13 mouse cellular contexts compared by ENCODE assay signal in genomic region chr5:64064401-64064800, GRCm38 (mm10).
"Had no signal": no experiment of that assay in that cellular context is flagged by ENCODE, and none has a peak within 500 bp of the region (broad histone marks: within the 10 kb centered on the region; RNA-seq: fewer than 3 reads in every experiment).

No protein-coding gene starts in this region.

- ATAC-seq: midbrain, embryonic 13.5 days; midbrain, embryonic 16.5 days had no signal

- H3K27ac ChIP-seq: midbrain, embryonic 10.5 days; midbrain, embryonic 13.5 days; neural tube, embryonic 13.5 days; neural tube, embryonic 15.5 days; stomach, embryonic 15.5 days had no signal

- H3K4me1 ChIP-seq: midbrain, embryonic 10.5 days; midbrain, embryonic 13.5 days; neural tube, embryonic 13.5 days; neural tube, embryonic 15.5 days; stomach, embryonic 15.5 days had no signal

- H3K4me2 ChIP-seq: lung, embryonic 14.5 days; midbrain, embryonic 13.5 days; neural tube, embryonic 13.5 days; neural tube, embryonic 15.5 days; stomach, embryonic 15.5 days had no signal

- H3K4me3 ChIP-seq: midbrain, embryonic 10.5 days; midbrain, embryonic 13.5 days; myocyte; neural tube, embryonic 13.5 days; neural tube, embryonic 15.5 days; stomach, embryonic 15.5 days had no signal

- H3K36me3 ChIP-seq: midbrain, embryonic 10.5 days; midbrain, embryonic 13.5 days; neural tube, embryonic 13.5 days; neural tube, embryonic 15.5 days; stomach, embryonic 15.5 days had no signal

- H3K9ac ChIP-seq: lung, embryonic 14.5 days; midbrain, embryonic 13.5 days; neural tube, embryonic 13.5 days; neural tube, embryonic 15.5 days; stomach, embryonic 15.5 days had no signal

- DNase-seq: lung, adult 18-20 months; right cerebral cortex, postnatal 14 days; thymus, adult 2 months; thymus, postnatal 25 days; thymus, postnatal 4 days had no signal

- H3K9me3 ChIP-seq: midbrain, embryonic 10.5 days; midbrain, embryonic 13.5 days; neural tube, embryonic 13.5 days; neural tube, embryonic 15.5 days; stomach, embryonic 15.5 days had no signal

- H3K27me3 ChIP-seq: midbrain, embryonic 13.5 days; neural tube, embryonic 13.5 days; neural tube, embryonic 15.5 days; stomach, embryonic 15.5 days had no signal
